Mouse (Mus musculus) left cerebral cortex, adult 9 months (tissue): ENCODE data around the gene Idi1.
"Not testable (repeated sequence)": the region's sequence is repeated elsewhere in the genome, so short reads cannot be mapped to it uniquely, and the experiment has no call there.

Experiments
- DNase-seq, 2 experiments: peaks; one replicate each; pipeline ENCODE4 v3.0.0; 2022; ENCODE audit warnings: low spot score in 2 of 2

Idi1 gene

GRCm38 (mm10) chr13:8885445-8886184, at the start of gene Idi1:
Gene Idi1, plus strand, starts transcription at chr13:8885501.
- DNase-seq = peak; percentile 93 to 98

- DNase-seq = no peak
Measured at GRCm38 (mm10) chr13:8838394-8838793, 46.9 kb upstream of the Idi1 start.

- no peak for DNase-seq
Measured at GRCm38 (mm10) chr13:8839111-8839510, 46.2 kb upstream of the Idi1 start.

- DNase-seq = no peak
Measured at GRCm38 (mm10) chr13:8839937-8840336, 45.4 kb upstream of the Idi1 start.

- DNase-seq = no peak
Measured at GRCm38 (mm10) chr13:8840941-8841340, 44.4 kb upstream of the Idi1 start.

- DNase-seq = not testable (repeated sequence)
Measured at GRCm38 (mm10) chr13:8841846-8842245, 43.5 kb upstream of the Idi1 start.

- DNase-seq = no peak
Measured at GRCm38 (mm10) chr13:8842273-8842672, 43.0 kb upstream of the Idi1 start.

- no peak for DNase-seq
Measured at GRCm38 (mm10) chr13:8847702-8848101, 37.6 kb upstream of the Idi1 start.

GRCm38 (mm10) chr13:8849311-8849710, 36.0 kb upstream of the Idi1 start:
- DNase-seq = no peak

GRCm38 (mm10) chr13:8853424-8853823, 31.9 kb upstream of the Idi1 start:
- no peak for DNase-seq

- DNase-seq = no peak
Measured at GRCm38 (mm10) chr13:8854769-8855168, 30.5 kb upstream of the Idi1 start.

- DNase-seq = no peak
Measured at GRCm38 (mm10) chr13:8858453-8858852, 26.8 kb upstream of the Idi1 start.

GRCm38 (mm10) chr13:8860861-8861260, 24.4 kb upstream of the Idi1 start:
- DNase-seq = no peak

- no peak for DNase-seq
Measured at GRCm38 (mm10) chr13:8864990-8865389, 20.3 kb upstream of the Idi1 start.

GRCm38 (mm10) chr13:8866612-8867011, 18.7 kb upstream of the Idi1 start:
- DNase-seq = no peak

- no peak for DNase-seq
Measured at GRCm38 (mm10) chr13:8869578-8870157, 15.6 kb upstream of the Idi1 start.

GRCm38 (mm10) chr13:8870160-8870509, 15.2 kb upstream of the Idi1 start:
- DNase-seq = no peak

- peak; percentile 79 to 91 for DNase-seq
Measured at GRCm38 (mm10) chr13:8870510-8871313, 14.6 kb upstream of the Idi1 start.

GRCm38 (mm10) chr13:8871314-8871962, 13.9 kb upstream of the Idi1 start, which contains the start of gene Wdr37:
Gene Wdr37, minus strand, starts transcription at chr13:8871909.
- peak; percentile 79 to 86 for DNase-seq

GRCm38 (mm10) chr13:8873776-8874175, 11.5 kb upstream of the Idi1 start:
- no peak for DNase-seq

GRCm38 (mm10) chr13:8881611-8882010, 3.7 kb upstream of the Idi1 start:
- DNase-seq = no peak

GRCm38 (mm10) chr13:8883870-8884269, 1.4 kb upstream of the Idi1 start:
- not testable (repeated sequence) for DNase-seq
